8 mouse cellular contexts compared by ENCODE assay signal in the genomic region with DNA sequence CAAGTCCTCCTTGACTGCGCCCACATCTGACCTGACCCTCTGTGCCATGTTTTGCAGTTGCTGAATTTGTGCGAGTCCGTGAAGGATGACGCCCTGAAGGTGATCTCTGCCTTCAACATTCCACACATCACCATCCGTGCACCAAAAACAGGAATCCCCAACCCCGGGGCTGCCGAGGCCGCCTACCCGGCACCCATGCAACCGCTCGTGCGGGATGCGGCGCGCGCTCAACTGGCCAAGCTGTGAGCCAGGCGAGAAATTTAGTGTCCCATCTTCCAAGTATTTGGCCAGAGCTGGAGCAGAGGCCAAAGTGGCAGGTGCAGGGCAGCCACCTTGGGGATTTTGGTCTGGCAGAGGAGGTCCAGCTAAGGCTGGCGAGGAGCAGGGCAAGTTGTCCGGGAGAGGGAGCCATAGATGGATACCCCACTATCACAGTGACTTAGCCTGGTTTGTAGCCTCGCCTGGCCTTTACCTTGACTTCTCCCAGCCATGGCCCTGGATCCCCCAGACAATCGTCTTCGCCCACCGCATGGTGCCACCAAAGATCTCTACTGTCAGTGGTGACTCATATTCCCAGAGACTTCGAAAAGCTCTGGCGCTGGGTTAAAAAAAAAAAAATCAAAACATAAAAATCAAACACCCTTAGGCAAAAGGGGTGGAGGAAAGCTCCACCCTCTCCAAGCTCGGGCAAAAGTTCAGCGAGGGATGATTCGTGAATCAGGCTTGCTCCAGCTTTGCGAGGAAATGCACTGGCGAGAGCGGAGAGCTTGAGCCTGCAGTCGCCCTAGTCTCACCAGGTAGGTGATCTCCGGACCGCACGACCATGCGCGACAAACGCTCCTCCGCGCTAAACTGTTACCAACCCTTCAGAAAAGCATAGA. TPM values are rescaled to one million over a fixed set of nuclear protein-coding genes. Genes with fewer than 3 reads are reported as not detected.
A peak's percentile ranks its signal among the peaks of the same experiment; 100 is the strongest.
DNase-seq lines count a peak whose midpoint lies in the region; ATAC-seq and TF ChIP-seq lines count a peak whose summit lies in the region.

No protein-coding gene starts in this region.

- H3K4me3 ChIP-seq in megakaryocyte, embryonic 14.5 days (replicated peaks), result peak overlapping the region; percentile 97
- peak overlapping the region; percentile 57 for H3K4me3 ChIP-seq in heart, embryonic 11.5 days (ENCODE audit: low read depth, low read length)
- peak overlapping the region; percentile 77 for H3K4me3 ChIP-seq in kidney, embryonic 15.5 days (replicated peaks)
- H3K4me3 ChIP-seq in stomach, postnatal 0 days (ENCODE audit: low read depth, low read length), result peak overlapping the region; percentile 28

- H3K9ac ChIP-seq in heart, embryonic 11.5 days (ENCODE audit: low read depth, low read length), result 0 out of 2 replicates have a peak overlapping the region, but pooled peaks have one; percentile 52
- peak overlapping the region; percentile 29 for H3K9ac ChIP-seq in kidney, embryonic 15.5 days
- peak overlapping the region; percentile 31; the same call in 1 of the 2 replicates for H3K9ac ChIP-seq in stomach, postnatal 0 days (ENCODE audit: low read length)

- H3K27me3 ChIP-seq in megakaryocyte, embryonic 14.5 days (replicated peaks), result peaks cover 81% of the 10 kb centered on the region
- peaks cover 21% of the 10 kb centered on the region for H3K27me3 ChIP-seq in heart, embryonic 11.5 days (ENCODE audit: control insufficient read depth, insufficient read depth, low read length)
- H3K27me3 ChIP-seq in kidney, embryonic 15.5 days, result peaks cover 37% of the 10 kb centered on the region
- H3K27me3 ChIP-seq in stomach, postnatal 0 days (ENCODE audit: control insufficient read depth, insufficient read depth, low read length), result no peaks in the 10 kb centered on the region

- no peaks in the 10 kb centered on the region for H3K9me3 ChIP-seq in megakaryocyte, embryonic 14.5 days
- no peaks in the 10 kb centered on the region for H3K9me3 ChIP-seq in heart, embryonic 11.5 days (replicated peaks; ENCODE audit: control insufficient read depth, low read length)
- H3K9me3 ChIP-seq in kidney, embryonic 15.5 days (replicated peaks), result no peaks in the 10 kb centered on the region
- no peaks in the 10 kb centered on the region for H3K9me3 ChIP-seq in stomach, postnatal 0 days (ENCODE audit: control insufficient read depth, low read length)

- peak overlapping the region; percentile 99 for H3K4me2 ChIP-seq in heart, embryonic 11.5 days
- peak overlapping the region; percentile 97 for H3K4me2 ChIP-seq in kidney, embryonic 15.5 days
- peak overlapping the region; percentile 95 for H3K4me2 ChIP-seq in stomach, postnatal 0 days (replicated peaks; ENCODE audit: low read depth)

- peak; percentile 54 for TF ChIP-seq CTCF in stomach, postnatal 0 days (IDR thresholded peaks at IDR 0.05; ENCODE audit: low read depth)

- H3K36me3 ChIP-seq in megakaryocyte, embryonic 14.5 days (replicated peaks; ENCODE audit: low read length), result no peaks in the 10 kb centered on the region
- H3K36me3 ChIP-seq in heart, embryonic 11.5 days (ENCODE audit: control insufficient read depth, insufficient read depth, low read length), result no peaks in the 10 kb centered on the region
- no peaks in the 10 kb centered on the region for H3K36me3 ChIP-seq in kidney, embryonic 15.5 days
- H3K36me3 ChIP-seq in stomach, postnatal 0 days (ENCODE audit: control insufficient read depth, insufficient read depth, low read length), result no peaks in the 10 kb centered on the region

- peaks cover 59% of the 10 kb centered on the region for H3K4me1 ChIP-seq in megakaryocyte, embryonic 14.5 days
- H3K4me1 ChIP-seq in heart, embryonic 11.5 days (ENCODE audit: control insufficient read depth, insufficient read depth, low read length), result peaks cover 16% of the 10 kb centered on the region
- H3K4me1 ChIP-seq in kidney, embryonic 15.5 days, result peaks cover 37% of the 10 kb centered on the region
- peaks cover 7% of the 10 kb centered on the region; the same call in 1 of the 2 replicates for H3K4me1 ChIP-seq in stomach, postnatal 0 days (replicated peaks; ENCODE audit: control insufficient read depth, insufficient read depth)

- ATAC-seq in megakaryocyte, adult 5-6 weeks (ENCODE audit: poor library complexity, severe bottlenecking), result no peak
- ATAC-seq in heart, embryonic 11.5 days (replicated peaks; ENCODE audit: insufficient number of reproducible peaks, low FRiP score, low TSS enrichment), result no peak
- ATAC-seq in kidney, embryonic 15.5 days (replicated peaks; ENCODE audit: low FRiP score), result no peak
- ATAC-seq in stomach, postnatal 0 days (ENCODE audit: low FRiP score, low TSS enrichment), result no peak
- no peak for ATAC-seq in megakaryocyte-erythroid progenitor cell, adult 5-6 weeks (replicated peaks; ENCODE audit: low FRiP score, low TSS enrichment, poor library complexity, severe bottlenecking)

- DNase-seq in cerebellum, postnatal 25 days, result peak; percentile 47 to 53
- DNase-seq in lung, postnatal 14 days, result peak; percentile 39
- DNase-seq in stomach, postnatal 0 days (ENCODE audit: low spot score), result peak; percentile 48

- TF ChIP-seq EP300 in stomach, postnatal 0 days (optimal IDR thresholded peaks at IDR 0.05), result no peak

- 2% methylated on average over 40 of the region's 40 CpGs for WGBS in heart, embryonic 11.5 days (ENCODE audit: insufficient replicate concordance)
- 3% methylated on average over 40 of the region's 40 CpGs for WGBS in kidney, embryonic 15.5 days
- 6% methylated on average over 40 of the region's 40 CpGs for WGBS in stomach, postnatal 0 days

- H3K27ac ChIP-seq in heart, embryonic 11.5 days (ENCODE audit: low read depth, low read length), result no peak overlapping the region
- H3K27ac ChIP-seq in kidney, embryonic 15.5 days, result no peak overlapping the region
- H3K27ac ChIP-seq in stomach, postnatal 0 days (replicated peaks), result no peak overlapping the region

RNA-seq across cellular contexts. Expression of a gene that starts 2.7 kb away (rescaled TPM):
- 13.1 and 21.8 TPM in 2 replicates for polyA plus RNA-seq in megakaryocyte, embryonic 14.5 days (2012; ENCODE audit: insufficient read depth, low replicate concordance)
- 16.8 and 21.2 TPM in 2 replicates for total RNA-seq in megakaryocyte, adult 5-6 weeks (2015)
- total RNA-seq in megakaryocyte, adult 5-6 weeks (2017), result 15.1 and 20.4 TPM in 2 replicates
- 11.3 and 15.2 TPM in 2 replicates for polyA plus RNA-seq in heart, embryonic 11.5 days (2014; fragmentation: Nextera tagmentation; extraction: Ambion mirVana)
- polyA plus RNA-seq in kidney, embryonic 15.5 days (2015; fragmentation: Nextera tagmentation; extraction: Ambion mirVana), result 28.7 and 29.8 TPM in 2 replicates
- 6.2 and 8.0 TPM in 2 replicates for polyA plus RNA-seq in stomach, postnatal 0 days (2015; fragmentation: Nextera tagmentation; extraction: Ambion mirVana)
- 22.5 and 31.0 TPM in 2 replicates for total RNA-seq in megakaryocyte-erythroid progenitor cell, adult 5-6 weeks (2014; fragmentation: Nextera tagmentation)
- total RNA-seq in megakaryocyte-erythroid progenitor cell, adult 5-6 weeks (2017), result 11.9 and 21.6 TPM in 2 replicates

Comparison
In these comparisons a context has a peak if more than half of its experiments do, and no peak if none do; other contexts are left out.
1. H3K4me3 ChIP-seq: peak in every context shown above with its lines; median percentile 97 in megakaryocyte, embryonic 14.5 days; 77 in kidney, embryonic 15.5 days; 57 in heart, embryonic 11.5 days; 28 in stomach, postnatal 0 days.